Mouse (Mus musculus): Measurements from ENCODE around the gene Kcnab1. TPM values are rescaled to one million over a fixed set of nuclear protein-coding genes. Genes with fewer than 3 reads are reported as not detected.

Kcnab1 gene
- total RNA-seq, 2 experiments from 2014 or later: 47.1 to 56.0 TPM

- intact Hi-C loops (cut with DNase I): no loop called here
- no peak for DNase-seq (ENCODE audit: extremely low spot score in 1 of 2, low spot score in 2 of 2)
Observed at GRCm38 (mm10) chr3:65187833-65188698, 78.9 kb downstream of the Kcnab1 start.

- DNase-seq (ENCODE audit: extremely low spot score in 1 of 2, low spot score in 2 of 2): no peak
Observed at GRCm38 (mm10) chr3:65200611-65201010, 91.4 kb downstream of the Kcnab1 start.

GRCm38 (mm10) chr3:65203361-65204117 lies 94.4 kb downstream of the Kcnab1 start:
- intact Hi-C loops (cut with DNase I): no loop called here
- DNase-seq (ENCODE audit: extremely low spot score in 1 of 2, low spot score in 2 of 2): no peak

More at GRCm38 (mm10) chr3:65200611-65201010, 91.4 kb downstream of the Kcnab1 start:
- intact Hi-C loops (cut with DNase I): no loop called here

- intact Hi-C loops (cut with DNase I): no loop called here
- DNase-seq (ENCODE audit: extremely low spot score in 1 of 2, low spot score in 2 of 2): no peak
Observed at GRCm38 (mm10) chr3:65204356-65205075, 95.3 kb downstream of the Kcnab1 start.

- intact Hi-C loops (cut with DNase I): no loop called here
- DNase-seq (ENCODE audit: extremely low spot score in 1 of 2, low spot score in 2 of 2): no peak
Observed at GRCm38 (mm10) chr3:65205539-65206020, 96.4 kb downstream of the Kcnab1 start.

- intact Hi-C loops (cut with DNase I): loop anchor here (10.0 kb wide), 1 partner anchor 99 kb away; no protein-coding TSS in a partner anchor
- no peak for DNase-seq (ENCODE audit: extremely low spot score in 1 of 2, low spot score in 2 of 2)
Observed at GRCm38 (mm10) chr3:65213725-65214124, 104.5 kb downstream of the Kcnab1 start.

- no peak for DNase-seq (ENCODE audit: extremely low spot score in 1 of 2, low spot score in 2 of 2)
- intact Hi-C loops (cut with DNase I): loop anchor here (10.0 kb wide), 1 partner anchor 100 kb away; no protein-coding TSS in a partner anchor
Observed at GRCm38 (mm10) chr3:65214635-65215034, 105.5 kb downstream of the Kcnab1 start.

GRCm38 (mm10) chr3:65217673-65218579 lies 108.7 kb downstream of the Kcnab1 start:
- intact Hi-C loops (cut with DNase I): loop anchor here (10.0 kb wide), 1 partner anchor 103 kb away; no protein-coding TSS in a partner anchor
- DNase-seq (ENCODE audit: extremely low spot score in 1 of 2, low spot score in 2 of 2): no peak

GRCm38 (mm10) chr3:65220287-65220686 lies 111.1 kb downstream of the Kcnab1 start:
- no peak for DNase-seq (ENCODE audit: extremely low spot score in 1 of 2, low spot score in 2 of 2)
- intact Hi-C loops (cut with DNase I): no loop called here

GRCm38 (mm10) chr3:65223635-65224034 lies 114.5 kb downstream of the Kcnab1 start:
- DNase-seq (ENCODE audit: extremely low spot score in 1 of 2, low spot score in 2 of 2): no peak
- intact Hi-C loops (cut with DNase I): no loop called here

- no peak for DNase-seq (ENCODE audit: extremely low spot score in 1 of 2, low spot score in 2 of 2)
- intact Hi-C loops (cut with DNase I): no loop called here
Observed at GRCm38 (mm10) chr3:65230978-65231377, 121.8 kb downstream of the Kcnab1 start.

- no peak for DNase-seq (ENCODE audit: extremely low spot score in 1 of 2, low spot score in 2 of 2)
- intact Hi-C loops (cut with DNase I): no loop called here
Observed at GRCm38 (mm10) chr3:65231419-65232090, 122.4 kb downstream of the Kcnab1 start.

GRCm38 (mm10) chr3:65249023-65249422 lies 139.8 kb downstream of the Kcnab1 start:
- DNase-seq (ENCODE audit: extremely low spot score in 1 of 2, low spot score in 2 of 2): no peak
- intact Hi-C loops (cut with DNase I): no loop called here

- no peak for DNase-seq (ENCODE audit: extremely low spot score in 1 of 2, low spot score in 2 of 2)
- intact Hi-C loops (cut with DNase I): no loop called here
Observed at GRCm38 (mm10) chr3:65260521-65260920, 151.3 kb downstream of the Kcnab1 start.

GRCm38 (mm10) chr3:65262506-65263422 lies 153.6 kb downstream of the Kcnab1 start:
- intact Hi-C loops (cut with DNase I): no loop called here
- no peak for DNase-seq (ENCODE audit: extremely low spot score in 1 of 2, low spot score in 2 of 2)

GRCm38 (mm10) chr3:65273317-65273716 lies 164.1 kb downstream of the Kcnab1 start:
- no peak for DNase-seq (ENCODE audit: extremely low spot score in 1 of 2, low spot score in 2 of 2)
- intact Hi-C loops (cut with DNase I): no loop called here
